Mouse (Mus musculus): ENCODE results near the gene Ppp2r3a. TPM values are rescaled to one million over a fixed set of nuclear protein-coding genes. Genes with fewer than 3 reads are reported as not detected.

Ppp2r3a gene
- polyA plus RNA-seq, 1 experiment from 2014 or later: 42.2 TPM

DNA sequence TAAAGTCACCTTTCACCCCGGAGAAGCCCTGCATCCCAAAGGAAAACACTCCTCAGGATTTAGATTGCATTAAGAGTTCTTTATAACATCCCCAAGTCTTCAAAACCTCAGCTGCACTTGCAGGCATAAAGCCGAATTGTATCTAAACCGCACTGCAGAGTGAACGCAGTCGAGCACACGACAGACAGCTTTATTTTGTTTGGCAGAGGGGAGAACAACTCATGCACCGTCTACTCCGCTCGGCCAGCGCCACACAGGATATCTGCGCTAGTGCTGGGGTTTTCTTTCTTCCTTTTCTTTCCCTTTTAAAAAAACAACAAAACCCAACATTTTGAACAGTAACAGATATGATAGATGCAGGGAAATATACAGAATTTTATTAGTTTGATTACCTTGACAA, 146.7 kb downstream of the Ppp2r3a start:
- ChIA-PET CTCF (no interaction called here), POLR2A (no interaction called here)
- in situ Hi-C loops (cut with MboI; ENCODE audit: low pct_unique_long_range_greater_than_20kb): no loop called here
- peak; percentile 24 for DNase-seq (ENCODE audit: low read depth, low spot score)
- peak; percentile 94 for ATAC-seq
- no peak for TF ChIP-seq CTCF (IDR thresholded peaks at IDR 0.05)
- H3K27me3 ChIP-seq: no peaks in the 10 kb centered on the region

DNA sequence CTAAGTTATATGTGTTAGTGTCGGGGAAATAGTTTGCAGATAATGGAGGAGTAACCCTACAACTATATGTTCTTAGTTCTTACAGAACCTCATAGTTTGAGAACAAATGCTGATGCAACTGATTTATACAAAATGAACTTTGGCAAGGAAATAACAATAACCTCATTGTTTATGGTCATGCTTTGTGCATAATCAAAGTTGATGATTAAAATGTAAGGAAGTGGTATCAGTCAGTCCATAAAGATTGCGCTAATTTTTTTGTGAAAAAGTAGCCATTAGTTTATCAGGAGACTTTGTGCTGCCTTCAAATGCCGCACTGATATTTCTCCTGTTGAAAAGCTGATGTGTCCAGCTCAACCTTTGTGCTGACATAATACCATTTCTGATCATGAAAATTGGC, 149.3 kb downstream of the Ppp2r3a start:
- ATAC-seq (no peak), DNase-seq (ENCODE audit: low read depth, low spot score) (no peak)
- CTCF ChIA-PET: interaction anchor here (1.2 kb wide), 1 partner anchor 22 kb away, joined by 3 read pairs; no protein-coding TSS in a partner anchor
- in situ Hi-C loops (cut with MboI; ENCODE audit: low pct_unique_long_range_greater_than_20kb): no loop called here
- H3K27me3 ChIP-seq: no peaks in the 10 kb centered on the region
- no peak for TF ChIP-seq CTCF (IDR thresholded peaks at IDR 0.05)
- POLR2A ChIA-PET: interaction anchor here (1.4 kb wide), 1 partner anchor 12 kb away, joined by 3 read pairs; no protein-coding TSS in a partner anchor

DNA sequence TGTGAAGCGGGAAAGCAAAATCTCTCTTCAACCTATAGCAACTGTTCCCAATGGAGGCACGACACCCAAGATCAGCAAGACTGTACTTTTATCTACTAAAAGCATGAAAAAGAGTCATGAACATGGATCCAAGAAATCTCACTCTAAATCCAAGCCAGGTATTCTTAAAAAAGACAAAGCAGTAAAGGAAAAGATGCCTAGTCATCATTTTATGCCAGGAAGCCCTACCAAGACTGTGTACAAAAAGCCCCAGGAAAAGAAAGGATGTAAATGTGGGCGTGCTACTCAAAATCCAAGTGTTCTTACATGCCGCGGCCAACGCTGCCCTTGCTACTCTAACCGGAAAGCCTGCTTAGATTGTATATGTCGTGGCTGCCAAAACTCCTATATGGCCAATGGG, 150.0 kb downstream of the Ppp2r3a start:
- DNase-seq (ENCODE audit: low read depth, low spot score) (no peak), ATAC-seq (no peak)
- no peak for TF ChIP-seq CTCF (IDR thresholded peaks at IDR 0.05)
- in situ Hi-C loops (cut with MboI; ENCODE audit: low pct_unique_long_range_greater_than_20kb): no loop called here
- POLR2A ChIA-PET: no interaction called here
- no peaks in the 10 kb centered on the region for H3K27me3 ChIP-seq
- CTCF ChIA-PET: no interaction called here

DNA sequence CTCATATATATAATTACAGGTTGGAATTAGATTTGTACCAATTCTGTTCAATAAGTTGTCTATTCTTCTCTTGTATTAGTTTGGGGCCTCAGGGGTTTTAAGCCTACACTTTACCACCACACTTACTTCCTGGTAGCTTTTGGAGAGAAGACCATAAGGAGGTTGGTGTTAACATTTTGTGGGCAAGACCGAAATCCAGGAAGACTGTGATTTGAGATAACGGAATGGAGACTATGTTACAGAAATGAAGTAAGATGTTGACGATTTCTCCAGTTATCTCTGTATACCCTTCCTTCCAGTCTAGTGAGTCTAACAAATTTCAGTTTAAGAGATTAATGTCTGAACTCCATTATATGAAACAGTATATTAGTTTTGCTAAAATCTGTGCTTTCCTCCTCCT, 151.4 kb downstream of the Ppp2r3a start:
- in situ Hi-C loops (cut with MboI; ENCODE audit: low pct_unique_long_range_greater_than_20kb): no loop called here
- no peak for ATAC-seq
- DNase-seq (ENCODE audit: low read depth, low spot score): no peak
- no peaks in the 10 kb centered on the region for H3K27me3 ChIP-seq
- TF ChIP-seq CTCF (IDR thresholded peaks at IDR 0.05): no peak
- POLR2A ChIA-PET: no interaction called here
- CTCF ChIA-PET: interaction anchor here (0.7 kb wide), 1 partner anchor 20 kb away, joined by 3 read pairs; no protein-coding TSS in a partner anchor

DNA sequence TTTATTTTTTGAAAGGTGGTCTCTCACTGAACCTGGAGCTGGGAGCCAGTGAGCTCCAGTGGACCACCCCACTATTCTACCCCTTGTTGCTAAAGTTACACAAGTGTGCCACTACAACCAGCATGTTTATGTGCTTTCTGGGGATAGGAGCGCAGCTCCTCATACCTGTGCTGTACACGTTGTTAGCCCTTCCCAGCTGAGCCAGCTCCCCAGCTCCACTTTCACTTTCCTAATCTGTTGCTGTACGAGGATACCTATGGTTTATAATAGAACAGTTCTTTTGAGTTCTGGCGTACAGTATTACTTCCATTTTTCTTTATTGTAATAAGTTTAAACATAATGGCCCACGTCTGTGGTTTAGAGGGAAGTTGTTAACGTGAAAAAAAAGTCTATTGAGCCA, 152.2 kb downstream of the Ppp2r3a start:
- no peak for TF ChIP-seq CTCF (IDR thresholded peaks at IDR 0.05)
- POLR2A ChIA-PET: no interaction called here
- in situ Hi-C loops (cut with MboI; ENCODE audit: low pct_unique_long_range_greater_than_20kb): no loop called here
- DNase-seq (ENCODE audit: low read depth, low spot score) (no peak), ATAC-seq (no peak)
- no peaks in the 10 kb centered on the region for H3K27me3 ChIP-seq
- CTCF ChIA-PET: no interaction called here

DNA sequence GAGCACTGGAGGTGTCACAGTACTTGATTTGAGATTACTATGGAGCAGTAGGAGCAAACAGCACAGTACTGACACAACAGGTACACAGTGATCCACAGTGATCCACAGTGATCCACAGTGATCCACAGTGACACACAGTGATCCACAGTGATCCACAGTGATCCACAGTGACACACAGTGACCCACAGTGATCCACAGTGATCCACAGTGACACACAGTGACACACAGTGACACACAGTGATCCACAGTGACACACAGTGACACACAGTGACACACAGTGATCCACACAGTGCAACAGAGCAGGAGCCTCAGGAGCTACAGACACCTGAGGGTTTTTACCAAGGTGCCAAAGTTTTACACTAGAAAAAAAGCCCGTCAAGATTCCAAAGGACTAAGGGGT, 154.1 kb downstream of the Ppp2r3a start:
- CTCF ChIA-PET: interaction anchor here (0.8 to 3.1 kb wide), 3 partner anchors 10 to 19 kb away, joined by 3 to 12 read pairs (median 6); no protein-coding TSS in a partner anchor
- POLR2A ChIA-PET: no interaction called here
- no peaks in the 10 kb centered on the region for H3K27me3 ChIP-seq
- no peak for TF ChIP-seq CTCF (IDR thresholded peaks at IDR 0.05)
- DNase-seq (ENCODE audit: low read depth, low spot score): no peak
- in situ Hi-C loops (cut with MboI; ENCODE audit: low pct_unique_long_range_greater_than_20kb): no loop called here
- no peak for ATAC-seq

DNA sequence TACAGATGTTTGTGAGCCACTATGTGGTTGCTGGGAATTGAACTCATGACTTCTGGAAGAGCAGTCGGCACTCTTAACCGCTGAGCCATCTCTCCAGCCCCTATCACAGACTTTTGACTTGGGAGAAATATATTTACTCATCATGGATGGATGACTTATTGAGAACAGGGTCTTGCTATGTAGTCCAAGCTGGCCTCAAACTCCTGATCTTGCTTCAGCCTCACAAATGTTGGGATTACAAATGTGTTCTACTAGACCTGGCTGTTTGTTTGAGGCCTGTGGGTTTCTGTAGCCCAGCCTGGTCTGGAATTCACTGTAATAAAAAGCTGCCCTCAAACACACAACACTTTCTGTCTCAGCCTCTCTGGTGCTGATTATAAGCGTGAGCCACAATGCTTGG, 155.1 kb downstream of the Ppp2r3a start:
- CTCF ChIA-PET: interaction anchor here (1.3 to 3.1 kb wide), 4 partner anchors 11 to 18 kb away, joined by 3 to 12 read pairs (median 4); no protein-coding TSS in a partner anchor
- in situ Hi-C loops (cut with MboI; ENCODE audit: low pct_unique_long_range_greater_than_20kb): no loop called here
- no peak for TF ChIP-seq CTCF (IDR thresholded peaks at IDR 0.05)
- no peaks in the 10 kb centered on the region for H3K27me3 ChIP-seq
- POLR2A ChIA-PET: no interaction called here
- no peak for DNase-seq (ENCODE audit: low read depth, low spot score)
- ATAC-seq: no peak

DNA sequence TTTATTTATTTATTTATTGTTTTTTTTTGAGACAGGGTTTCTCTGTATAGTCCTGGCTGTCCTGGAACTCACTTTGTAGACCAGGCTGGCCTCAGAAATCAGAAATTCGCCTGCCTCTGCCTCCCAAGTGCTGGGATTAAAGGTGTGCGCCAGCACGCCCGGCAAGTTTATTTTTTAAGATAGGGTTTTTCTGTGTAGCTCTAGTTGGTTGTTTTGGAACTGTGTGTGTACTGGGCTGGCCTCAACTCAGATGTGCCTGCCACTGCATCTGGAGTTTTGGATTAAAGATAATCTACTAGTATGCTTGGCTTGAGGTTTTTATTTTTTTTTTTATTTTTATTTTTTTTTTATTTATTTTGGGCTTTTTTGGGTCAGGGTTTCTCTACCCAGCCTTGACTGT, 156.2 kb downstream of the Ppp2r3a start:
- CTCF ChIA-PET: interaction anchor here (1.3 to 3.1 kb wide), 3 partner anchors 10 to 17 kb away, joined by 3 to 12 read pairs (median 3); no protein-coding TSS in a partner anchor
- POLR2A ChIA-PET: no interaction called here
- DNase-seq (ENCODE audit: low read depth, low spot score): no peak
- H3K27me3 ChIP-seq: no peaks in the 10 kb centered on the region
- in situ Hi-C loops (cut with MboI; ENCODE audit: low pct_unique_long_range_greater_than_20kb): no loop called here
- no peak for ATAC-seq
- no peak for TF ChIP-seq CTCF (IDR thresholded peaks at IDR 0.05)

DNA sequence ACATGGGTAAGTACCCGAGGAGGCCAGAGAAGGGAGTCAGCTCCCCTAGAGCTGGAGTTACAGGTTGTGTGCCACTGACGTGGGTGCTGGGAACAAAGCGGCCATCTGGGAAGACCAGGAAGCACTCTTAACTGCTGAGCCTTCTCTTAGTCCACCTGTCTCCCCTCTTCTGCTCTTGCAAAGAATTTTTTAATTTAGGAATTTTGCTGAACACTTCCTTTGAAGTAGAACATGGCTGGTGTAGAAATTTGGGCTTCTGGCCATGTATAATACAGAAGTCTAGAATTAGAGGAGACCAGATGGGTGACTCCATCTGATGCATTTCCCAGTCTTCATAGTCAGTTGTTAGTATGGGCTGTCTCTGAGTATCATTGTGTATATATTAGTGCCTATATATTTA, 167.9 kb downstream of the Ppp2r3a start:
- no peak for DNase-seq (ENCODE audit: low read depth, low spot score)
- ATAC-seq: no peak
- POLR2A ChIA-PET: interaction anchor here (0.7 kb wide), 1 partner anchor 110 kb away, joined by 3 read pairs; no protein-coding TSS in a partner anchor
- in situ Hi-C loops (cut with MboI; ENCODE audit: low pct_unique_long_range_greater_than_20kb): no loop called here
- CTCF ChIA-PET: interaction anchor here (1.2 to 1.6 kb wide), 2 partner anchors 9 to 14 kb away, joined by 3 to 6 read pairs; no protein-coding TSS in a partner anchor
- H3K27me3 ChIP-seq: no peaks in the 10 kb centered on the region
- no peak for TF ChIP-seq CTCF (IDR thresholded peaks at IDR 0.05)

DNA sequence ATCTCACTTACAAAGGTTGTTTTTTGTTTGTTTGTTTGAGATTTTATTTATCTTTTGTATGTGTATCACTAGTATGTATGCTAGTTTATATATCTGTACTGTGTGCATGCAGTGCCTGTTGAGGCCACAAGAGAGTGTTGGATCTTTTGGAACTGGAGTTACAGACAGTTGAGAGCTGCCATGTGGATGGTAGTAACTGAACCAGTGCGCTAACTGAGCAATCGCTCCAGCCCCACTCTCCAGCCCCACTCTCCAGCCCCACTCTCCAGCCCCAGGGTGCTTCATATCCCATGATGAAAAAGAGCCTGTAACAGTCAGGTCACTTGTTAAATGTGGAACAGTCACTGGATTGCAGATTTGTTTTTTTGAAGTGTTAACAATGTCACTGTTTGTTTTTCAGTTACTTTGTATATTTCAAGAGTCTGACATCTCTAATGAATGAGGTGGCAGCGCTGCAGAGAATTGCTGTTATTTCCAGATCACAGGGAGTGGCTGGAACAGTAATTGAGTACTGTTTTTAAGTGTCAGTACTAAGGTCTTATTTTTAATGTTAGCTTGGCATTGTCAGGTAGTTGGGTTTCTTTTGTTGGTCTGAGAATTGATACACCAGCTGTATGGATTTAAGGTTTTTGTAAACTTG, 171.4 kb downstream of the Ppp2r3a start:
- TF ChIP-seq CTCF (IDR thresholded peaks at IDR 0.05): peak; percentile 25
- ATAC-seq (no peak), DNase-seq (ENCODE audit: low read depth, low spot score) (no peak)
- no peaks in the 10 kb centered on the region for H3K27me3 ChIP-seq
- CTCF ChIA-PET: interaction anchor here (0.5 to 3.7 kb wide), 4 partner anchors 14 to 22 kb away, joined by 3 to 12 read pairs (median 4); no protein-coding TSS in a partner anchor
- POLR2A ChIA-PET: interaction anchor here (0.6 kb wide), 1 partner anchor 46 kb away, joined by 3 read pairs; no protein-coding TSS in a partner anchor
- in situ Hi-C loops (cut with MboI; ENCODE audit: low pct_unique_long_range_greater_than_20kb): no loop called here

DNA sequence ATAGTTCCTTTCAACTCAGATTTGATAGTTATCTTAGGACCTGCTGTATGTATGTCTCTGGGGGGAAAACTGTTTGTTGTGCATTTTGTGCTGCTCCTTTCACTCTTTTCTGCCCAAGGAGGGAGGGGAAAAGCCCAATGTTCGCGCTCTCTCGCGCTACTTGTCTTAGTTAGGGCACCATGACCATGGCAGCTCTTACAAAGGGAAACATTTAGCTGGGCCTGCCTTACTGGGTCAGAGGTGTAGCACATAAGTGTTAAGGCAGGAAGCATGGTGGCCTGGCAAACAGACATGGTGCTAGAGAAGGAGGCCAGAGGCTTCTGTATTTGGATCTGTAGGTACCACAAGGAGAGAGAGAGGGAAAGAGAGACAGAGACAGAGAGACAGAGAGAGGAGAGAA, 173.0 kb downstream of the Ppp2r3a start:
- ChIA-PET CTCF (interaction anchor here (0.7 to 3.7 kb wide), 2 partner anchors 15 to 18 kb away, joined by 3 to 12 read pairs; no protein-coding TSS in a partner anchor), POLR2A (no interaction called here)
- in situ Hi-C loops (cut with MboI; ENCODE audit: low pct_unique_long_range_greater_than_20kb): no loop called here
- no peak for TF ChIP-seq CTCF (IDR thresholded peaks at IDR 0.05)
- H3K27me3 ChIP-seq: no peaks in the 10 kb centered on the region
- DNase-seq (ENCODE audit: low read depth, low spot score): no peak
- ATAC-seq: no peak
